30 mouse cellular contexts compared by ENCODE assay signal in the genomic region with DNA sequence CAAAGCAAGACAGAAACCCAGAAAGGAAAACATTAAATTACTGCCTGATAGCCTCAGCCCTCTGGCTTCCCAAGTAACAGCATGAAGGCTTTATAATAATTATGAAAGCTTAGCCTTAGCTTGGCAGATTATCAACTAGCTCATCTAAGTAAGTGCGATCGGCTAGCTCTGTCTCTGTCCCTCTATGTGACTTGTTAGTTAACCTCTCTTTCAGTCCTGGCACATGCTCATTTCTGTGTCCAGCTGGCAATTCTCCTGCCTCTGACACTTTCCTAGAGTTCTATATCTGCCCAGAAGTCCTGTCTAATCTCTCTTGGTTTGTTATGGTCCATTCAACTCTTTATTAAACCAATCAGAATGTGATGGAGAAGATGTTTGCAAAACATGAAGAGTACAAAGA. TPM values are rescaled to one million over a fixed set of nuclear protein-coding genes. Genes with fewer than 3 reads are reported as not detected.
DNase-seq lines count a peak whose midpoint lies in the region; ATAC-seq lines count a peak whose summit lies in the region.
"Had no signal": no experiment of that assay in that cellular context is flagged by ENCODE, and none has a peak within 500 bp of the region (broad histone marks: within the 10 kb centered on the region; RNA-seq: fewer than 3 reads in every experiment).

No protein-coding gene starts in this region.

- H3K4me3 ChIP-seq in kidney, embryonic 15.5 days (replicated peaks): no peak overlapping the region
- no peak overlapping the region for H3K4me3 ChIP-seq in lung, embryonic 15.5 days
- H3K4me3 ChIP-seq: embryonic facial prominence, embryonic 12.5 days; hindbrain, embryonic 12.5 days; layer of hippocampus, adult 2 months; liver, embryonic 12.5 days; midbrain, embryonic 12.5 days; stomach, embryonic 15.5 days had no signal

- no peaks in the 10 kb centered on the region for H3K27me3 ChIP-seq in kidney, embryonic 15.5 days
- no peaks in the 10 kb centered on the region for H3K27me3 ChIP-seq in lung, embryonic 15.5 days
- H3K27me3 ChIP-seq: CH12.LX; embryonic facial prominence, embryonic 12.5 days; hindbrain, embryonic 12.5 days; liver, embryonic 12.5 days; megakaryocyte, embryonic 14.5 days; midbrain, embryonic 12.5 days; stomach, embryonic 15.5 days had no signal

- DNase-seq in cerebellum, postnatal 10 days: peak; percentile 21 to 25
- DNase-seq in cerebellum, adult 11-12 months: no peak
- DNase-seq in kidney, postnatal 10 days: peak; percentile 41
- no peak for DNase-seq in lung, adult 18-20 months
- DNase-seq in retina, postnatal 1 day: peak; percentile 6
- no peak for DNase-seq in retina, embryonic 14.5 days (ENCODE audit: low spot score)
- DNase-seq: adrenal gland, adult 2 months; adrenal gland, postnatal 36 days; cerebellum, adult 2 months; embryo, embryonic 11 days; gastrocnemius, postnatal 14 days; heart, postnatal 36 days; kidney, postnatal 25 days; liver, postnatal 0 days; right cerebral cortex, postnatal 25 days had no signal

- no peaks in the 10 kb centered on the region for H3K36me3 ChIP-seq in kidney, embryonic 15.5 days
- no peaks in the 10 kb centered on the region for H3K36me3 ChIP-seq in lung, embryonic 15.5 days
- H3K36me3 ChIP-seq: embryonic facial prominence, embryonic 12.5 days; hindbrain, embryonic 12.5 days; liver, embryonic 12.5 days; midbrain, embryonic 12.5 days; stomach, embryonic 15.5 days had no signal

- H3K27ac ChIP-seq in kidney, embryonic 15.5 days: no peak overlapping the region
- H3K27ac ChIP-seq in lung, embryonic 15.5 days: no peak overlapping the region
- H3K27ac ChIP-seq: embryonic facial prominence, embryonic 12.5 days; hindbrain, embryonic 12.5 days; layer of hippocampus, adult 2 months; liver, embryonic 12.5 days; midbrain, embryonic 12.5 days; stomach, embryonic 15.5 days had no signal

- no peak for ATAC-seq in kidney, embryonic 15.5 days (replicated peaks; ENCODE audit: low FRiP score)
- peak; percentile 65; the same call in 1 of the 2 replicates for ATAC-seq in lung, embryonic 15.5 days (ENCODE audit: borderline replicate concordance, extremely low read depth, low FRiP score, low TSS enrichment)
- ATAC-seq: activated CD4-positive, CD25-positive, alpha-beta regulatory T cell, adult 4 months; forebrain, embryonic 14.5 days; intestine, postnatal 0 days; liver, embryonic 12.5 days; liver, postnatal 0 days had no signal

- no peak overlapping the region for H3K4me2 ChIP-seq in kidney, embryonic 15.5 days
- no peak overlapping the region for H3K4me2 ChIP-seq in lung, embryonic 15.5 days
- H3K4me2 ChIP-seq: embryonic facial prominence, embryonic 12.5 days; heart, embryonic 11.5 days; hindbrain, embryonic 12.5 days; liver, embryonic 12.5 days; midbrain, embryonic 12.5 days; stomach, embryonic 15.5 days had no signal

- H3K4me1 ChIP-seq in kidney, embryonic 15.5 days: no peaks in the 10 kb centered on the region
- peaks cover 7% of the 10 kb centered on the region for H3K4me1 ChIP-seq in lung, embryonic 15.5 days
- H3K4me1 ChIP-seq: hindbrain, embryonic 12.5 days; liver, embryonic 12.5 days; midbrain, embryonic 12.5 days; stomach, embryonic 15.5 days had no signal

- WGBS in kidney, embryonic 15.5 days: 79% methylated on average over 2 of the region's 2 CpGs
- 43% methylated on average over 2 of the region's 2 CpGs for WGBS in lung, embryonic 15.5 days

- no peak overlapping the region for H3K9ac ChIP-seq in kidney, embryonic 15.5 days
- H3K9ac ChIP-seq in lung, embryonic 15.5 days: no peak overlapping the region
- H3K9ac ChIP-seq: embryonic facial prominence, embryonic 12.5 days; hindbrain, embryonic 12.5 days; liver, embryonic 12.5 days; liver, postnatal 0 days; midbrain, embryonic 12.5 days; stomach, embryonic 15.5 days had no signal

- H3K9me3 ChIP-seq in kidney, embryonic 15.5 days (replicated peaks): no peaks in the 10 kb centered on the region
- no peaks in the 10 kb centered on the region for H3K9me3 ChIP-seq in lung, embryonic 15.5 days
- H3K9me3 ChIP-seq: embryonic facial prominence, embryonic 12.5 days; hindbrain, embryonic 12.5 days; liver, embryonic 12.5 days; midbrain, embryonic 12.5 days; stomach, embryonic 15.5 days had no signal

RNA-seq across cellular contexts. Expression of a gene that starts 34.3 kb away (rescaled TPM):
- polyA plus RNA-seq in kidney, embryonic 15.5 days (2015; fragmentation: Nextera tagmentation; extraction: Ambion mirVana): 0.28 and 0.82 TPM in 2 replicates
- 0.21 and 0.39 TPM in 2 replicates for polyA plus RNA-seq in lung, embryonic 15.5 days (2015; fragmentation: Nextera tagmentation; extraction: Ambion mirVana)
- polyA plus RNA-seq: activated CD4-positive, CD25-positive, alpha-beta regulatory T cell, adult 4 months; C2C12; liver, embryonic 12.5 days; liver, postnatal 0 days had no signal

Comparison
In these comparisons a context has a peak if more than half of its experiments do, and no peak if none do; other contexts are left out.
1. DNase-seq: peak in cerebellum, postnatal 10 days (2 of 2), kidney, postnatal 10 days (single experiment) and retina, postnatal 1 day (single experiment); none in cerebellum, adult 11-12 months (single experiment), lung, adult 18-20 months (0 of 2) and retina, embryonic 14.5 days (single experiment).